Mouse (Mus musculus) lung, postnatal 10 days (tissue): Measurements from ENCODE around the gene Adsl.
A peak's percentile ranks its signal among the peaks of the same experiment; 100 is the strongest.
"Not testable (repeated sequence)": the region's sequence is repeated elsewhere in the genome, so short reads cannot be mapped to it uniquely, and the experiment has no call there.

Experiments used
- DNase-seq: peaks from one replicate; pipeline ENCODE4 v3.0.0; 2021

Adsl gene

DNA sequence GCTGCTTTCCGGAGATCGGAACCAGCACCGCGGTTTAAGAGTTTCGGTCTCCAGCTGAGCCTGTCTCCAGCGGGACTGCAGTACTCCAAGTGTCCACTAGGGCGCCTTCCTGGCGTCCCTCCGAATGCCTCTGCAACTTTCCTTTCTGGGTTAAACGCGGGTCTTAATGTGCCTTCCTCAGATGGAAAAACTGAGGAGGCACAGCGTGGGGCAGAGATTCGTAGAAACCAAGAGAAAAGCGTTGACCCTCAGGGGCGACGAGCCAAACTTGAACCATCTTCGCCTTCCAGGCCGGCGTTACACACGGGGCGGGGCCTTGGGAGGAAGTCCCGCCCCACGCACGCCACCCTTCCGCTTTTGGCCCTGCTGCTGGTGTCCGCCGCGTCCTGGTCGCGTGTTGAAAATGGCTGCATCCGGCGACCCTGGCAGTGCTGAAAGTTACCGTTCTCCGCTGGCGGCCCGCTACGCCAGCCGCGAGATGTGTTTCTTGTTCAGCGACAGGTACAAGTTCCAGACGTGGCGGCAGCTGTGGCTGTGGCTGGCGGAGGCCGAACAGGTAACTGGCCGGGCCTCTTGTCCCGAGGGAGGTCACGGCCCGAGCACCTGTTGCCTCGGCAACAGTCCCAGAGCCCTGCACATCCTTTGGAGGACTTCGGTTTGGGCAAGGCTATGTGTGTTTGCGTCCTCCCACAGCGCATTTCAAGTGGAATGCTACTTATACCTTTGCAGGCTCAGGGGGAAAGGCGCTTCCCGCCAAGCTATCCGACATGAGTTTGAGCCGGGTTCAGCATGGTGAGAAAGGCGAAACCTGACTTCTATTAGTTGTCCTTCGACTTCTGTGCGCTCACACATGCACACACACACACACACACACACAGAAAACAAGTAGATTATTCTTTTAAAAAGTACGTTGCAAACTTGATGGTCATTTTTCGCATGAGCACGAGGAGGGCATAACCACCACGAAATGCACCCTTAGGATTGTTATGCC, at the start of gene Adsl:
Gene Adsl, plus strand, starts transcription at position 346 of the 991 bp plus-strand sequence.
- DNase-seq: peak; percentile 92

DNA sequence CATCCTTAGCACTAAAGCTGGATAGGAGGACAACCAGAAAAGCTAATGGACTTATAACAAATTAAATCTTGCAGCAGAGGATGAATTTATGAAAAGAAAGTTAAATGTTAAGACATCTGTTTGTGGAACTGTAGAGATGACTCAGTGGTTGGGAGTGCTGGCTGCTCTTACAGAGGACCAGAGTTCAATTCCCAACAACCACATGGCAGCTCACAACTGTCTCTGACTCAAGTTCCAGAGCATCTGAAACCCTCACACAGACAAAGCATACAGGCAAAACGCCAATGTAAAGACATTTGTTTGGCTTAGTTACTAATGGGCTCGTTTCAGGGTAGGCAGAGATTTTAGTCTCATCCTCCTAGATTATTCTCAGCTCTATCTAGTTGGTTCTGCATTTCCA, 48.5 kb upstream of the Adsl start:
- DNase-seq: no peak

DNA sequence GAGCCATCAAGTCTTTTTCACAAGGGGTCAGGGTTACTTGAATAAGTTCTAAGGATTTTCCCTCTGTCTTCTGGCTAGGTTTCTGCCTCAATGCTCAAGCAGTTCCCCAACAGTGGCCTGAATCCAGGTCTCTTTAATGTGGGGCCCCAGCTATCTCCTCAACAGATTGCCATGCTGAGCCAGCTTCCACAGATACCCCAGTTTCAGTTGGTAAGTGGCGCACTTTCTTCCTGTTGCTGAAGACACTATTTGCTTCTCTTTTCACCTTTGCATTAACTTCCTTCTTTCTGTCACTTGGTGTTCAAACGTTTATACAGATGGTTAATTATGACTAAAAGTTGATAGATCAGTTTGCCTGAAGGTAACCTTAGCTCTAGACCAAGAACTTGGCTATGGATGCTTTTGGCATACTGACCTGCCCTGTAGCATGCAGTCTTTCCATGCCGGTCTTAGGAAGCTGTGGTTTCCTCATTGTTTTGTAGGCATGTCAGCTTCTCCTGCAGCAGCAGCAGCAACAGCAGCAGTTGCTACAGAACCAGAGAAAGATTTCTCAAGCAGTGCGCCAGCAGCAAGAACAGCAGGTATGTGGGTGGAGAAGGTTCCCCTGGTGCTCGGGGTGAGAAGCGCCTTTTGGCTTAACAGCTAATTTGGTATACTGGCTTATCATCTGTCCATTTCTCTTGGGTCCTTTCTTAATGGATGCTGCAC, 46.3 kb upstream of the Adsl start:
- DNase-seq: no peak

DNA sequence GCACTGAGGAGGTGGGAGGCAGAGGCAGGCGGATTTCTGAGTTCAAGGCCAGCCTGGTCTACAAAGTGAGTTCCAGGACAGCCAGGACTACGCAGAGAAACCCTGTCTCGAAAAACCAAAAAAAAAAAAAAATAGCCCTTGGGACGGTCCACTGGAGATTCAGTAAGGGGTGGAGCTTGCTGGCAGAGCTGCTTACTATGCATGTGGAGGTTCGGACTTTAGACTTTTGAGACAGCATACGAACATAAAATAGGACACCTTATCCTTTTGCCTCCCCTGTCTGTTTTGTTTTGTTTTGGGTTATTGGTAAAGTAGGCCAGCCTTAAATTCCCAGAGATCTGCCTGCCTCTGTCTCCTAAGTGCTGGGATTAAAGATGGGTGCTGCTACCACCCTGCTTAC, 43.5 kb upstream of the Adsl start:
- not testable (repeated sequence) for DNase-seq

DNA sequence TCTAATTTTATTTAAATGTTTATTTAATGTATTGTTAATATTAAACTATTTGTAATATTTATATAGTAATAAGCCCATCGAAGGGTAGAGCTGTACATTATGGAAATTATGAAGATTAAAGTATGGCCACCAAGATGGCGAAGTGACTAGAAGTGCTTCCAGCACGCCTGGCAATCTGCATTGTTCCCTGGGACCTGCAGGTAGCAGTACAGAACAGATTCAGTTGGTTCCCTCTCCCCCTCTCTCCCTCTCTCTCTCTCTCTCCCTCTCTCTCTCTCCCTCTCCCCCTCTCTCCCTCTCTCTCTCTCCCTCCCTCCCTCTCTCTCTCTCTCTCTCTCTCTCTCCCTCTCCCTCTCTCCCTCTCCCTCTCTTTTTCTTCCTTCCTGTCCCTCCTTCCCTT, 38.1 kb upstream of the Adsl start:
- DNase-seq: no peak

DNA sequence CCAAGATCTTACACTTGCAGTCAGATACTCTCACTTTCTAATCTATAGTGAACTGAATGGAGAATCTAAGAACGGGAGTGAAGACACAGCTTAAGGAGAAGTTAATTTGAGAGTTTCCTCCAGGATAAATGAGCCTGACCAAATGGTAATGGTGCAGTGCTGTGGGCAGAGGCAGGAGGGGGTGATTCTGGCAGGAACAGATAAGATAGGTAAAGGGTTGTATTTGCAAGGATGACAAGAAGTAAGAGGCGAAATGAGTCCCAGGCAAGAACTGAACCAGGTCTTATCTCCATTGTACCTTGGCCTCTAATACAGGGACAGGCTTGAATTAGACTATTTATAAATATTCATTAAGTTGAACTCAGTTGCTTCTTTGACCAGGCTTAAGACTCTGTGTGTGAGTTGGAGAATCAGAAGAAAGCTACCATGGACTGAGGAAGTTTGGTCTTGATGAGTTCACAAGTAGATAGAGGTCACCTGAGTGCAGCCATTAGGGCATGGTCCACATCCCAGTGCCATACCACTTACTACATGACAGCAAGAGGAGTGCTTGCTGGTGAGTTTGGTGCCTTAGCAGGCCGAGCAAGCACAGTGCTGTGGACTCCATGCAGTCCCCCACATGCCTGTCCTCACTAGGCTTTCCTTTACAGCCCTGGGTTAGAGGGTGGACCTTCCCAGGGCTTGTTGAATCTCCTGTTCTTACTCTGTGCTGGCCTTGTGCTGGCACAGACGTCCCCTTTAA, 37.3 kb upstream of the Adsl start:
- no peak for DNase-seq

DNA sequence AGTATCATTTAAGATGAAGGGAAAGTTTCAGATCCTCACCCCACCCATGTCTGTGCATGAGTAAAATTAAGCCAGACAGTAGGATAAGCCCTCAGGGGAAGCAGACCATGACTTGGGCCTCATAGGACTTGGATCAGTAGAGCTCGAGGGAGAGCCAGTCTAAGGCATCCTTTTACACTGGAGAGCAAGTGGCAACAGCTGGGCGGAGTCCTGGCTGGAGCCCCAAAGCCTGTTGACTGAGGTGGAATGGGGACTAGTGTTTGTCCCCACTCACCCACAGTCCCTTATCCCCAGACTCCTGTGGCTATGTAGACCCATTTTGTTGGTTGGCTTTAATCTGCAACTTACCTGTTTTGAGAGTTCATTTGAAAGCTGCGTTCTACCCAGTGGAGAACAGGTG, 36.1 kb upstream of the Adsl start:
- no peak for DNase-seq

DNA sequence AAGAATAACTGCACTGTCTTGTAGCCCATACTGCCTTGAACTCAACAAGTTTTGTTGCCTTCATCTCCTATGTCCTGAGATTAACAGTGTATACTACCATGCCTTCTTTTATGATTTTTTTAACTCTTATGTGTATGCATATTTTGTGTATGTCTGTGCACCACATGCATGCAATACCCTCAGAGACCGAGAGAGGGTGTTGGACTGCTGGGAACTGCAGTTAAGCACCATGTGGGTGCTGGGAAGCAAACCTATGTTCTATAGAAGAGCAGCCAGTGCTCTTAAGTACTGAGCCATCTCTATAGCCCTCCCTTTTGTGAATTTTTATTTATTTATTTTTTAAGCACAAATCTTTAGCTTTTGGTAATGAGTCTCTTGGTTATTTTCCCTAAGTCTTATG, 34.5 kb upstream of the Adsl start:
- no peak for DNase-seq

DNA sequence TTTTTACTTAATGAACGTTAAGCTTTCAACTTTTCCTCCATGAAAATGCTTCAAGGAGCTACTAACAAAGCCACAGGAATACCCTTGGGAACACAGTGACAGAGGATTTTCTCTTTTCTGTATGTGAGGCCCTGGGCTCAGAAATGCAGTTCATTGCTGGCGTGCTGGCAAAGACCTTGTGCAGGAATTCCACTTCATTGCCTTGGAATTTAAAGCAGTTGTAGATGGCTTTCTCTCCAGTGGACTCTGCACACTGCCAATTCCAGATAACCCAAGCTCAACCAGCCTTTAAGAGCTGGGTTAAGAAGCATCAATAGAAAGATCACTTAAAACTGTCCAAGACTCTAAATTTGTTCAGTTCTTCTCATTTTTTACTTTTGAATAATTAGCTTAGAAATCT, 32.4 kb upstream of the Adsl start:
- peak; percentile 42 for DNase-seq

DNA sequence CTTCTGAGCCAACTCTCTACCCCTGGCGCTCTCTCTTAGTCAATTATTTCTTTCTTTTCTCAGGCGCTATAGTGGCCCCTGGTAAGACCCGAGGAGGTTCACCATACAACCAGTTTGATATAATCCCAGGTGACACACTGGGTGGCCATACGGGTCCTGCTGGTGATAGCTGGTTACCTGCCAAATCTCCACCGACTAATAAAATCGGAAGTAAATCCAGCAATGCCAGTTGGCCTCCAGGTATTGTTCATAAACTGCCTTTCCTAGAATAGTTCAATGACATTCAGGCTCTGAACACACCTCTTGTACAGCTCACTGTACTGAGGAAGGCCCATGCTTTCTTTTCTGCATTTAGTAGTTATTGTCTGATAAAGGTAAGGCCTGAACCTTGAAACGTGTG, 31.7 kb upstream of the Adsl start:
- DNase-seq: no peak

DNA sequence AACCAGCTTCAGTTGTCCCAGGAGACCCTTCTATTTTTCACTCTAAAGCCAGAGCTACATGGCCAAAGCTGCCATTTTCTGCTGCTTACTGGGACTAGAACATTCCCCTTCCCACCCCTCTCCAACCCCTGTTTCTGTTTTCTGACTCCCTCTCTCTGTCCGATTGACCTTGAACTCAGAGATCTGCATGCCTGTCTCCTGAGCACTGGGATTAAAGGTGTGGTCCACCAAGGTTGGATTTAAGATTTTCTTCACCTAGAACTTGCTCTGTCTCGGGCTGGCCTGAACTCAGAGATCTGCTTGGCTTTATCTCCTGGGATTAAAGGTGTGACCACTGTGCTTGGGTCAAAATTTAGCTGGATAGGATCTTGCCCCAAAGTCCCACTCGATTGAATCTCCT, 27.9 kb upstream of the Adsl start:
- no peak for DNase-seq

DNA sequence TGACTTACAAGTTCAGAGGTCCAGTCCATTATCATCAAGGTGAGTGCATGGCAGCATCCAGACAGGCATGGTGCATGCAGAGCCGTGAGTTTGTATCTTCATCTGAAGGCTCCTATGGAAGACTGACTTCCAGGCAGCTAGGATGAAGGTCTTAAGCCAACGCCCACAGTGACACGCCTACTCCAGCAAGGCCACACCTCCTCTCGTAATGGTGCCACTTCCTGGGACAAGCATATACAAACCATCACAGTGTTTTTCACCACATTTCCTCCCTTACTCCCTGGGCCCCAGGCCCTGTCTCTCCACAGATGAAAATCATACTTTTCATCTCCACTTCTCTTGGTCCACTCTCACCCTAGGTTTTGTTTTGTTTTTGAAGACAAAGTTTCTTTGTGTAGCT, 26.5 kb upstream of the Adsl start:
- DNase-seq: peak; percentile 37

DNA sequence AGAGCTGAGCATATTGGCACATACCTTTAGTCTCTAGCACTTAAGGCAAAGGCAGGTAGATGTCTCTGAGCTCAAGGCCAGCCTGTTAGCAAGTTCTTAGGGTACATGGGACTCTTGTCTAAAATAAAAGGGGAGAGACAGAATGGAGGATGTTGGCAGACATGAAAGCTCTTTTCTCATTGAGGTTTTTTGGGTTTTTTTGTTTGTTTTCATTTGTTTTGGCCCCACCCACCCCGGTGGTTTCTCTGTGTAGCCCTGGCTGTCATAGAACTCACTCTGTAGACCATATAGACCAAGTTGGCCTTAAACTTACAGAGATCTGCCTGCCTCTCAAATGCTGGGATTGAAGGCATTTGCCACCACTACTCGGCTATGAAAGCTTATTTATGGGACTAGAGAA, 24.1 kb upstream of the Adsl start:
- no peak for DNase-seq

DNA sequence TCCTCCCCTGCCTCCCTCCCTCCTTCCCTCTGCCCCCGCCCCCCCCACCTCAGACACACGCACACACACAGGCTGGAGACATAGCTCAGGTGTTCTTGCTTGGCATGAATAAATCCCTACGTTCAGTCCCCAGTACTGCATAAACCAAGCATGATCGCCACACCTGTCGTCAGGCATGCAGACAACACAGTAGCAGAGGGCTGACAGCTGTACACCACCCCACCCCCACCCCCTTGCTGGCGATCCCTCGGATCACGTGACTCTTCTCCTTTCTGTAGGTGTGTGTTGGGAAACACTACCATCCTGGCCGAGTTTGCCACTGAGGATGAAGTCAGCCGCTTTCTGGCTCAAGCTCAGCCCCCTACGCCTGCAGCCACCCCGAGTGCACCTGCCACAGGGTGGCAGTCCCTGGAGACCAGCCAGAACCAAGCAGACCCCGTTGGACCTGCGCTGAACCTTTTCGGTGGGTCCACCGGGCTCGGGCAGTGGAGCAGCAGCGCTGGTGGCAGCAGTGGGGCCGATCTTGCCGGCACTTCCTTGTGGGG, 19.4 kb upstream of the Adsl start:
- no peak for DNase-seq

DNA sequence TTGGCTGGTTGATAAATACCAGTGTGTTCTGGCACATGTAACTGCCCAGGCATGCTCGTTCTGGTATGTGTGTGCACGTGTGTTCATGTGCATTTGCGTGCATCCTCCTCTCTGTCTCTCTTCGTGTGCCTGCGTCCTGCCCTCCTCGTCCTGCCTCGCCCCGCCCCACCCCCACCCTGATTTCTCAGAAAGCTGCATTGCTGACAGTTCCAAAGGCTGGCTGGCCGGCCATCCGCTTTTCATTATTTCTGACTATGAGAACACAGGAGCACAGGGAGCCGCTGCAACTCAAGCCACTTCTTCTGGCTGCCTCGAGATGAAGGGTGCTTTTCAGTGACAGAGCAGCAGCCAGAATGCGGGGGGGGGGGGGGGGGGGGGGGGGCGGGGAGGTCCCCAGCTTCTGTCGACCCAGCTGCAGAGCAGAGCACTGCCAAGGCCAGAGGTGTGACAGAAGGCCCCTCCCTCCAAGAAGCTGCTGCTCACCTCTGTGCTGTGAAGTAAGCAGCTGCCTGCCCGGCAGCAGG, 18.2 kb upstream of the Adsl start:
- DNase-seq: peak; percentile 41

DNA sequence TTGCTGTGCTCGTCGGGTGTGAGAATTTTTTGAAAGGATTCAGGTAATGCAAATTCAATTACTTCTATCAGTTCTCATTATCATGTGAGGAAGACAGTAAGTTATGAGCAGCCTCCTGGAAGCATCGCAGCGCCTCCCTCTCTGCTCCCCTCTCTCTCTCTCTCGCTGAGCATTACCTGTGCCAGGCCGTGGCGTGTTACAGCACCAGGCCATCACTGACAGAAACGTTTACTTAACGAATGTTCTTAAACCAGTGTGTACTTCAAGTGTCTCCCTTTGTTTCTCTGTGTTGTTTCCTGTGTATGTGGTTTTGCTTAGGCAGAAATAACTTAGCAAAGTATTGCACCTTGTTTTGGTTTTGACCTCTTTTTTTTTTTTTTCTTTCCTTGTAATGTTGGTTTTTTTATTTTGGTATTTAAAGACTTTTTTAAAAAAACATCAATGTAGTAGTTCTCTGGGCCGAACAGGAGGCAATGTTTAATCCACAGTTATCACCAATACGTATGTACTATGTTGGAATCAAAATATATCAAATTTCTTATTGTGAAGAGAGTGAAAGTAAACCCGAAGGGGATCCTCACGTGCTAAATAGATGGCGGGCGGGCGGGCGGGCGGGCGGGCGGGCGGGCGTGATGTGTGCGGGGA, 17.5 kb upstream of the Adsl start:
- DNase-seq: not testable (repeated sequence)

DNA sequence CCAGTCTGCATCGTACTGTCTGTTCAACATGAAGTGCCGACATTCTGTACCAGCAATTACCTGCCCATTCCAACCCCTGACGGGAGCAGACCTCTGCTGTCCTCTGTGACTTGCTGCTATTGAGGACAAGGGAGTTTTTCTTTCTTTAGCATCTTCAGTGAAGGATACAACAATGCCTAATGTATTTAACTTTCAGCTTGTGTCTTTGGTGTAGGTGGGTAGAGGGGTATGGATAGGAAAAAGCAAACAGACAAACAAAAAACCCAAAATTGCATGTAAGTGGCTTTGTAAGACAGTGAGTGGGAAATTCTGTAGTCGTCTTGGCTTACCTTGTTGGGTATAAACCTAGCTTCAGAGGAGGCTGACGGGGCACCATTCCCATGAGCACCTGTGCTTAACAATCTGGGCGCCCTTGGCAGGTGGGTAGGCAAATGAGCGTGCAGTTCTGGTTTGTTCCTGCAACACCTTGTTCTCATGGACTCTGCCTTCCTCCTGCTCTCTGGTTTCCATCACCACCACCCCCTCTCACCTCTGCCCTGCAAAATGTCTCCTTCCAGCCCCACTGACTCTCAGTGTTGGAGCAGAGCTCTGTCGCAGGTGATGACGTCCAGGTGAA, 16.8 kb upstream of the Adsl start:
- DNase-seq: no peak

DNA sequence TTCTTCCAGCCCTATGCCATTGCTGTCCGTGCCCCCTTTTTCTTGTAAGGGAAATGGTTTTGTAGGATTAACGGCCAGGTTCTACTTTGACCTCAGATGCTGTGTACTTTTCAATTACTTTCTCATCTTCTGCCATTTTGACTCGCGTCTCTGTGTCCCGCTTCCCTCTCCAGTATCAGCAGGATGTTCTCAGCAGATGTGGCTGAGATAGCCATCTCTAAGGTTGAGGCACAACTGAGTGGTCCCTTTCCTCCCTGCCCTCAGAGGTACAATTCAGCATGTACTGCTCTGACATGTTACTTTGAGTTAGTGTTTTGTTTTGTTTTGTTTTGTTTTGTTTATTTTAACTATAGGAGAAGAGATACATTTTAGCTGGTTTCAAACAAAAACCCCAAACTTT, 13.4 kb upstream of the Adsl start:
- no peak for DNase-seq

DNA sequence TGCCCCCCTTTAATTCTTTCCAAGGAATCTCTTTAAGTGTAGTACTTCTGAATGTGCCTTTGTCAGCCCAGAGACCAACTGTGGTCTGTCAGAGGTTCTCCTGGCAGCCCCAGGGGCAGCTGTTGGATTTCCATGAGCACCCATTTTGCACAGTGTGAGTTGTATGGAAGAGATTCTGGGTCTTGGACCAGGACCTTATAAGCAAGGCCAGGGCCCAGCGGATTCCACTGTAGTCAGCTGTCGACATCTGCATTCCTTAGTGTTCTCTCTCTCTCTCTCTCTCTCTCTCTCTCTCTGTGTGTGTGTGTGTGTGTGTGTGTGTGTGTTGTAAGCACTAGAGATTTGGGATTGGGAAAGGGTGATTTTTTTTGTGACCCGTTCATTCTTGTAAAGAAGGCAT, 11.6 kb upstream of the Adsl start:
- peak; percentile 74 for DNase-seq

DNA sequence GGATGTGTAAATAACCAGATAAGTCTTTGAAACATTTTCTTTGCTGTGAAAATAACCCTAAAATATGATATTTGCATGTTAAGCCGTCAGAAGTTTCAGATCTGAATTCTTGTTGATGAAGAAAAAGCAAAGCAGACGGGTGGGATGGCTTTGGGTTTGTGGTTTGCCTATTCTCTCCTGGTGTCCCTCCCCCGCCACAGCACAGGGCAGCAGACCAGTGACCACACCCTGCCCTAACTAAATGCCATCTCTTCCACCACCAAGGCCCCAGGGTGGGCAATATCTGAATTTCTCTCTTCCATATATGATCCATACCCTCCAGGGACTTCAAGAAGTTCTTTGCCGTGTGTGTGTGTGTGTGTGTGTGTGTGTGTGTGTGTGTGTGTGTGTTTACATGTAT, 9.7 kb upstream of the Adsl start:
- no peak for DNase-seq

DNA sequence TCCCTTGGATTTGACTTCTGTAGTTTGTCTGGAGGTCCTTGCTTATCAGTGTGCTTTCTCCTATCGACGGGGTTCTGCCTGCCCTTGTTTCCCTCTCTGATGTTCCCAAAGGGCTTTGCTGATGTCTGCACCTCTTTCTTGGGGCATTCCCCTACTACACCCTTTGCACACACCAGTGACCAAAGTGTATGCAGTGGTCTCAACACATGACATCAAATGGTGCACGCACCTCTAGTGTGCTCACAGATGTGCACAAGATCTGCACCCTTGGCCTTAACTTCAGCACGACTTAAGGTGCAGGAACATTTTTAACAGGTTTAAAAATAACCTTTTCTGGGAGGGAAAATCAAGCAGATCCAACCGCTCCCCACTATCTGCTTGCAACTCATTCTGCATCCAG, 8.9 kb upstream of the Adsl start:
- DNase-seq: no peak

DNA sequence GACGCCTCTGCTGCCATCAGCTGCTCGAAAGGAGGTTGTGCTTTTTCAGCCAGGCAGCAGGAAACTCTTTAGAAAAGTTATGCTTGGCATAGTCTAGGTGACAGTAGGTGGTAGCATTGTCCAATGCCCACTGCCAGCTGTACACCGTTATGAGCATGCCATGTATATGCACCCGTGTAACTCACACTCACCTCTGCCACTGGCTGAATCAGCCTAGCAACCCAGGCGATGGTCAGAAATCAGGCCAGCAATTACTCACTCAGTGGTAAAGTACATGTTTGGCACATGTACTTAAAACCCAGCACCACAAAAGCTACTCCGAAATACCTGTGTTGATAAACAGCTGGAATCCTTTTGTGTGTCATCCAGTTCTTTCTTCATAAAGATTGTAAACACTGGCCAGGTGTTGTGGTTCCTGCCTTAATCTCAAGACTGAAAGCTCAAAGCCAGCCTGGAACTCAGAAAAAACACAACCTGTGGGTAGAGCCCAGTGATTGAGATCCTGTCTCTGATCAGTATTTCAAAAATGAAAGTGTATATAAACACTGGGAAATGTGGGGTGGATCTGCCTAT, 6.7 kb upstream of the Adsl start:
- no peak for DNase-seq
